Mouse (Mus musculus): Measurements from ENCODE around the gene Cnnm4.

Gene Cnnm4

DNA sequence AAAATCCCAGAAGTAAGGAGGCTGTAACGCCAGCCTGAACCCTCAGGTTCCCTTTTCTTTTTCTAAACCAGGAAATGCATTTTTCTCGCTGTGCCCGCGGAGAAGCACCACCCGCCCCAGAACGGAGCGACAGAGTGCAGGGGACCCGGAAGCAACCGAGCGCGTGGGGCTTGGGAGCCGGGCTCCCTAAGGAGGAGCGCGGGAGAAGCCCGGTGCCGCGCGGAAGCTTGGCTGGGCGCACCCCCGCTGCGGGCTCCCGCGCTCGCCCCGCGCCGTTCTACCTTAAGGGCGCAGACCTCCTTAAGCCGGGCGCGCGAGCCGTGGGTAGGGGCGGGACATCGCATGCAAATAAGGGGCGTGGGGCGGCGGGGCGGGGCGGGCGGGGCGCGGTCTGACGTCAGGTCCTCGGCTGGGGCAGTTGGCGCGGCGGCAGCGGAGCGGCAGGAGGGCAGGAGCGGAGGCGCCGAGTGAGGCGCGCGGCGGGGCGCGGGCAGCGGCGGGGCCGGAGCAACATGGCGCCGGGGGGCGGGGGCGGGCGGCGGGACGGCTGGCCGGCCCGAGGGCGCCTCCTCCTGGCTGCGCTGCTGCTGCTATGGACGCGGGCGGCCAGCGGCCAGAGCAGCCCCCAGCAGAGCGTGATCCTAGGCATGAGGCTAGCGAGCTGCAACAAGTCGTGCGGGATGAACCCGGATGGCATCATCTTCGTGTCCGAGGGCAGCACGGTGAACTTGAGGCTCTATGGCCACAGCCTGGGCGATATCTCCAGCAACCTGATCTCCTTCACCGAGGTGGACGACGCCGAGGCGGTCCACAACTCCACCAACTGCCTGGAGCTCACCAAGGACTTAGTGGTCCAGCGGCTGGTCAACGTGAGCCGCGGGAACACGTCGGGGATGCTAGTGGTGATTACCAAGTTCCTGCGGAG, at the start of gene Cnnm4:
Gene Cnnm4 (plus strand): TSS at position 440 of the 925 bp plus-strand sequence.
- DNase-seq (ENCODE audit: extremely low spot score, low read depth, low spot score): no peak

DNA sequence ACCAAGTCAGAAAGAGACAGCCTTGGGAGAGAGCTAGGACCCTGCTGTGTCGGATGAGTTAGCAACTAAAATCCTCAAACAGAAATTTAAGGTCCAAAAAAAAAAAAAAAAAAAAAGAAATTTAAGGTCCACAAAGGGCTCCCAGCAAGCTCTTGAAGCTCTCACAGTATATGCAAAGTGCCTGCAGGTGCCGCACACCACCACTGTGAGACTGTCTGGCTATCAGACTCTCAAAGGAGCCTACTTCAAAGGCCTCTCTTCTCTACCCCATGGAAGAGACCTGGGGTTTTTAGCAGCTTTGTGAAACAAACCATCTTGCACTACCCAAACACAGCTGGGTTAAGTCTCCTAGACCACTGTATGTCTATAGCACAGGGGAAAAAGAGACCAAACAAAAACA, 41.9 kb upstream of the Cnnm4 start:
- no peak for DNase-seq (ENCODE audit: extremely low spot score, low read depth, low spot score)

DNA sequence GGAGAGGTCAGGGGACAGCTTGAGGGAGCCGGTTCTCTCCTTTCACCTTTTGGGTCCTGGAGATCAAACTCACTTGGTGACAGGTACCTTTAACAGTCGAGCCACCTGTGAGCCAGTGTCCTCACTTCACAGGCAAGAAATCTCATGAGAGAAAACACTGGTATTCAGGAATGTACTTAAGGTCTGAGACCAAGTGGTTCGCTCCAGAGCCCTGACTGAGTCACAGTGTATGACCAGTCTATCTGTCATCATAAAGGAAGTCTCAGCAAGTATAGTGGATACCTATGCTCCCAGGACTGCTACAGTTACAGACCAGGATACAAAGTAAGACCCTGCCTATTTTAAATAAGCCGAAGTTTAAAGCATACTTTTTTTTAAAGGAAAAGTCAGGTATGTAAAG, 38.4 kb upstream of the Cnnm4 start:
- DNase-seq (ENCODE audit: extremely low spot score, low read depth, low spot score): no peak

DNA sequence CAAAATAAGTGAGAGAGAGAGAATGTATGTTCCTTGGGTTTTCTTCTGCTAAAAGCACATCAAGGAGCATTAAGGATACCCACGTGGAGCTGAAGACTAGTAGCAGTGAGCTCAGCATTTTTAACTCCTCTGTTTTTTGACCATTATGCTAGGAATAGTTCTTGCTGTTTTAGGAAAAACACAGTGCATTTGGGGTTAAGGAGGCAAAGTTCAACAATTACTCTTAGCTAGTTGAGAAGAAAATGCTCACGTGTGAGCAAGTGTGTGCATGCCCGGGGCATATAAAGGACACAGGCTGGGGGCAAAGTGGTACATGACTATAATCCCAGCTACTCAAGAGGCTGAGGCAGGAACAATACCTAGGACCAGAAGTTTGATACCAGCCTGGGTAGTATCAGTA, 37.8 kb upstream of the Cnnm4 start:
- no peak for DNase-seq (ENCODE audit: extremely low spot score, low read depth, low spot score)

DNA sequence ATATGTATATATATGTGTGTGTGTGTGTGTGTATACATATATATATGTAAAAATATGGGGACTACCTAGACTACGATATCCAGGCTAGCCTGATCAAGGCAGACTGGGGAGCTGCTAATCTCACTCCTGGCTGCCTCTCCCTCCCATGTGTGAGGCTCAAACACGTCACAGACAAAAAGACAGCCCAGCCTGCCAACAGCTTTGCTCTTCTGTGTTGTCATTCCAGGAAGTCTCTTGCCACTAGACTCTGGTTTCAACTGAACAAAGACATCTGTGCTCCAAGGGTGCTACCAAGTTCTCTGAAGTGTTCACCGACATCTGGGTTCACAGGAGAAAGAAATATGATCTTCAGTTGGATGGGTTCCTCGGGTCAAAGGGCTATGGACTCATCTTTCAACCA, 36.3 kb upstream of the Cnnm4 start:
- no peak for DNase-seq (ENCODE audit: extremely low spot score, low read depth, low spot score)

DNA sequence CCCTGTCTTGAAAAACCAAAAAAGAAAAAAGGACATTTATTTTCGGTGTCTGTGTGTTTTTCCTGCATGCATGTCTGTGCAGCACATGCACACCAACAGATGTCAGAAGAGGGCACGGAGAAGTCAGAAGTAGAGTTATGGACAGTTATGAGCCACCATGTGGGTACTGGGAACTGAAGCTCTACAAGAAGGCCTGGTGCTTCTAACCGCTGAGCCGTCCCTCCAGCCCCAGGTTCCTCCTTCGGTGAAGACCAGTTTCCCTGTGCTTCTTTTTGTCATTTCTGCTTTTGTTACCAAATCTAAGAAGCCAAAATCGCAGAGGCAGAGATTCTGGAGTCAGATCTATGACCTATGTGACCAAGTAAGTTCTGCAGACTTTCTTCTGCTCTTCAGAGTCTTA, 34.9 kb upstream of the Cnnm4 start:
- no peak for DNase-seq (ENCODE audit: extremely low spot score, low read depth, low spot score)

DNA sequence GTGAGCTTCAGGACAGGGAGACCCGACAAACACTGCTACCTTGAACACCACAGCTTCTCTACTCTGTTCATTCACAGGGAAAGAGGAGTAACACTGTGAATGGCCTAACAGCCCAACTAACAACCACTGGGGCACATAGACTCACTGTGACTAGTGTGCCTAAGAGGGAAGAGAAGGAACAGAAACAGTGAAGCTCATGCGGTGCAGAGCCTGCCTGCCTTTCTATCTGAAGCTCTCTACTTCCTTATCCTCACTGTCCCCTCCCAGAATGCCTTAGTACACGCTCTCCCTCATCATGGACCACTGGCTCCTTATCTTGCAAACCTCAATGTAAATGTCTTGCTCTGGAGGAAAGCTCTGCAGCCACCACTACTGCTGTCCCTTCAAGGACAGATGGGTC, 34.2 kb upstream of the Cnnm4 start:
- DNase-seq (ENCODE audit: extremely low spot score, low read depth, low spot score): no peak

DNA sequence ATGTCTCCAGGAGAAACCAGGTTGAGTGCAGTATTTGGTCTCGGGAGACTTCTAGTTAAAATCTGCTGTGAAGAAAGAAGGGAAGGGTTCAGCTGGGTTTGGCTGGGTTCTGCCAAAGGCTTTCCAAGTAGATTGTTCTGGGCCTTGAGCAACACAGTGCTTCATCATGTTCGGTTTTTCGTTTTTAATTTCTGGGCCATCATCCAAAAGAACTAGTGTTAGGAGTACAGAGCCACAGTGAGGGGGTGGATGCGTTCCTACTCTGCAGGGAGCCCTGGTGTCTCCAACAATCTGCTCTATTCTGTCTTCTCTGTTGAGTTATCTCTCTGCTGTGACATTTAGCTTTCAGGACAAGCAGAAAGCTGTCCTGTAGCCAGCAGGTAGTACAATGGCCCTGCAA, 30.3 kb upstream of the Cnnm4 start:
- DNase-seq (ENCODE audit: extremely low spot score, low read depth, low spot score): no peak

DNA sequence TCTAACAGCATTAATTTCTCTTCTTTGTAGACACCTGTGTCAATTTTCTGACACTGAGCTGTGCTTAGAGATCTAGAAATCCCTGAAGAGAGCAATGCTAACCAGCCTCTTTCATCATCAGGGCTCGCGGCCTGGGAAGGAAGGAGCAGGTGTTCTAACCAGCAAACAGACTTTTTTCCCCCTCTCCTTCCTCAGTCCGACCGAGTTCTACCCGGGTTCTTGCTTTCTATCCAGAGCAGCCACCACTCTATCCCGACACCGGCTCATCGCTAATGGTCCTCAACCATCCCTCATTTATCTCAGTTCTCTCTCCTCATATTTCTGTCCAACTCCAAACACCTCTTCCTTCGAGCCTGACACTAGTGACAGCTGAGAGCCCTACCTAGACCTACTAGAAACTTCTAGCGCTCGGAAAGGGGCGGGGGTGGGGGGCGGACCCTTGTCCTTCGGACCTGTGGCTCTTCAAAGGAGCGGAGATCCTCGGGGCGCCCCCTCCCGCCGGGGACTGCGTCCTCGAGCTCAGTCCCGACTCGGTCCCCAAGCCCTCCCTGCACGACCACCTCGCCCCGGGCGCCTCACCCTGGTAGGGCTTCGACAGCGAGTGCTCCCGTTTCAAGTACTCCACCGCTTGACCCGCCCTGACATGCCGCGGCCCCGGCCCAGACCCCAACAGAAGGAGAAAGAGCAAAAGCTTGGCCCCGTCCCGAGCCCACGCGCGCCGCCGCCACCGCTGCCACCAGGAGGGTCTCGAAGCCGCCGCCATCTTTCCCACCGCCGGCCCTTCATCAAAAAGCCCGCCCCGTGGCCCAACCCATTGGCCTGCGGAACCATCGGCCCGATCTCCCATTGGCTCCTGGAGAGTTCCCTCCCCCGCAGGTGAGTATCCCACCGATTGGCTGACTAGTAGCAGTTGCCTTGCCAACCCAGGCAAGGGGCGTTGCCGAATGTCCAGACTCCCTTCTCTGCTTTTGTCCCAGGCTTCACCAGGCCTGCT, 26.7 kb upstream of the Cnnm4 start, which contains the start of gene Lman2l:
Gene Lman2l (minus strand): TSS at position 801 of the 994 bp plus-strand sequence.
- peak; percentile 79 for DNase-seq (ENCODE audit: extremely low spot score, low read depth, low spot score)

DNA sequence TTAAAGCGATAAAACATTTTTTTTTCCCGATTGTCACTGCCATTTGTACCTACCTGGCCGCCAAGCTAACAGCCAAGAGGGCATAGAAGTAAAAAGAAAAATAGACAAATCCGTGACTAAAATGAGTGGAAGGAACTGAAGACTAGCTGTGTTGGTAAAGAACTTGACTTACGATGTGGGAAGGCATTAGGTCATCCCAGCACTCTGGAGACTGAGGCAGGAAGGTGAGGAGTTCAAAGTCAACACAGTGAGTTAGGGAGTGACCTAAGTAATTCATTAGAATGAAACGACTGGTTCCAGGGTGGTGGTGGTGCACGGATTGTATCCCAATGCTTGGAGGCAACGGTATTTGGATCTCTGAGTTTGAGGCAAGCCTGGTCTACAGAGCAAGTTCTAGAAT, 25.9 kb upstream of the Cnnm4 start:
- no peak for DNase-seq (ENCODE audit: extremely low spot score, low read depth, low spot score)

DNA sequence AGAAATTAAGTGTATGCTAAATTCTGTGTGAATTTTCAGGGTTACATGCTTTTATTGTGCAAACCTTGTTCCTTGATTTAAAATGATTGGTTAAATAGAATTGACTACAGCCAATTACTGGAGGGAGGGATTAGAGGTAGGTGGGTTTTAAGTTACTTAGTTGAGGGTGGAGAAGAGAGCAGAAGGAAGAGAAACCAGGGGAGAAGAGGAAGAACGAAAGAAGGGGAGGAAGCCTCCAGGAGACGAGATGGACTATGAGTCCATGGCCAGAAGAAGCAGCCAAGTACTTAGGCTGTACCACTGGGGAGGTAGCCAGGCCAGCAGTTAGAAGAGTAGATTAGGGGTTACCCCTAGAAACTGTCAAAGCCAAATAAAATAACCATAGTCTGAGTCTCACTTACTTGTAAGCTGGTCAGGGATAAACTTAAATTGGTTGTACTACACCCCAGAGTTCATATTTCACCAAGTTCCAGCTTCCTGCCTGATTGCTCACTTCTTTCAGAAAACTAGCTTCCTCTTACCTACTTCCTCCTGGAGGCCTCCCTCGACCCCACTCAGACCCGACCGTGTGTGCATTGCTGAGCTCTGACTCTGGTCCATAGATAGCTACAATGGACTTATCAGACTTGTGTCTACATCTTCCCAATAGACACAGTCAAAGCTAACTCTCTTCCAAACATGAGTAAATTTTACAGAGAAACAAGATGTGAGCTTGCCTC, 25.2 kb upstream of the Cnnm4 start:
- DNase-seq (ENCODE audit: extremely low spot score, low read depth, low spot score): no peak

DNA sequence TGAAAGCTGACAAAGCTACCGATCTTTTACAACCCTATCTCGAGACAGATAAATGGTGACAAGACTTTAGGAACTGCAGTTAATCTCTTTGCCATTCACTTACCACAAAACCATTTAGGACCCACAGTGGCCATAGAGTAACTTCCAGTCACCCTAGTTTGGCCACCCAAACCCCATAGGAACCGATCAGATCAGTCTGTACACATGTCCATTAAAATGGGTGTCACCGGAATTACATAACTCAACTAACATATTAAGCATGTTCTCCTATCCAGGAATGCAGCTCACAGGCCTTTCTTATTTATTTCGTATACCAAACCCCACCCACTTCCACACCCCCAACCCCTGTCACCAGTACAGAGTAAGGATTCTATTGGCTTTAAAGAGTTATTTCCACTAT, 24.6 kb upstream of the Cnnm4 start:
- no peak for DNase-seq (ENCODE audit: extremely low spot score, low read depth, low spot score)

DNA sequence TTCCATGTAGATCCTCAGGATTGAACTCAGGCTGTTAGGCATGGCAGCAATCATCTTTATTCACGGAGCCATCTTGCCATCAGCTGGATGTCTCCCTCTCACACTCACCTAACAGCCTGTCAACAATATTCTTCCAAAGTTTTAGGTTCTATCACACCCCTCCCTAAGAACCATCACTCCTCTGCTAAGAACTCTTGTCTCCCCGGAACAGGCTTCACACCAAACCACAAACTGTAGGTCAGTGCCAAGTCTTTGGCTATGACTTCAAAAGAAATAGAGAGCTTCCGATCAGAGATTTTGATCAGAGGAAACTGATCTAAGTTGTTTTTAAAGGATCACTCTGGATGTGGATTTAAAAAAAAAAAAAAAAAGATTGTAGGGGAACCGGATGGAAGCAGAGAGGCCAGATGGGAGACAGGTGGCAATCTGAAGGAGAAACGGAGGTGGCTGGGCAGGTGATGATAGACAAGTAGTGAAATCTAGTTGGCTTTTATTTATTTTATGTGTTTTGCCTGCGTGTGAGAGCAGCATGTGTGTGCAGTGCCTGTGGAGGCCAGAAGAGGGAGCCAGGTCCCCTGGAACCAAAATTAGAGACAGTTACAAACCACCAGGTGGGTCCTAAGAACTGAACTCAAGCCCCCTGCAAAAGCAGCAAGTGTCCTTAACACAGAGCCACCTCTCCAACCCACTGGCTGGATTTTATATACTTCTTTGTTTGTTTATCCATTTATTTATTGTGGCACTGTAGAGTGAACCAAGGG, 17.2 kb upstream of the Cnnm4 start:
- DNase-seq (ENCODE audit: extremely low spot score, low read depth, low spot score): no peak

DNA sequence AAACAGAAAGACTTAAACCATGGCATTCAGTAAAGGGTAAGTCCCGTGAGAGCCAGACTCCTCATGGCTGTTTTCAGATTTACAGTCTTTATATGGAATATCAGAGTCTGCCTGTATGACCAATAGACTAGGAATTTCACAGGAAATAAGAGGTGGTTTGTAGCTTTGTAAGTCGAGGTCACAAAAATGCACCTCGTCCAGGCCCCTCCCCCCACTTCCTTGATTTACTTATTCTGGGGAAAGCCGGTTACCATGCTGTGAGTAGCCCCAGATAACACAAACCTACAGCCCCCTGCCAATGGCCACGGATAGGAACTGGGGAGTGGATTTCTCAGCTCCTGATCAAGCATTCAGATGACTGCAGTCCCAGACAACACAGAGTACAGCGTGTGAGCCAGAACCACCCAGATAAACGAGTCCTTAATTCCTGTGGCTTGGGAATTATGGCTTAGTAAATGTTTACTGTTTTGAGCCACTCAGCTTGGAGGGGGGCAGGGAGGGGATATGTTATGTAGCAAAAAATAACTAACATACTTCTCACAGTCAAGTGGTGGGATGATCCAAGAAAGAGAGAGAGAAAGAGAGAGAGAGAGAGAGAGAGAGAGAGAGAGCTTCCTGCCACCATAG, 13.9 kb upstream of the Cnnm4 start:
- DNase-seq (ENCODE audit: extremely low spot score, low read depth, low spot score): no peak

DNA sequence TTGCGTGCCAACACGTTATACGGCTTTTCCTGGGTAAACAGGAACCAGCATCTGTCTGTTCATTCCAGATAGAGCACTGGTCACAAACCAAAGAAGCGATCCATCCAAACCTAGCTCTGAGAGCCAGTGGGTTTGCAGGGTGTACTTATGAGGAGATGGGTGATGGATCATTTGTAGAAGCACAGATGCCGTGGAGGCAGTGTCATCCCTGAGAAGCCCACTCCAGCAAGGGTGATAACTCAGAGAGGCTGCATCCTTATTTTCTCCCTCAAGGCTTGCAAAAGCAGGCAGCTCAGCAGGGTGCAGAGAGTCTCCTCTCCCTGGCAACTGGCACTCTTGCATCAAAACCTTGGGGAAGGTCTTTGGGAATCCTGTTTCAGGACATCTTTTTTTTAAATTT, 13.3 kb upstream of the Cnnm4 start:
- no peak for DNase-seq (ENCODE audit: extremely low spot score, low read depth, low spot score)

DNA sequence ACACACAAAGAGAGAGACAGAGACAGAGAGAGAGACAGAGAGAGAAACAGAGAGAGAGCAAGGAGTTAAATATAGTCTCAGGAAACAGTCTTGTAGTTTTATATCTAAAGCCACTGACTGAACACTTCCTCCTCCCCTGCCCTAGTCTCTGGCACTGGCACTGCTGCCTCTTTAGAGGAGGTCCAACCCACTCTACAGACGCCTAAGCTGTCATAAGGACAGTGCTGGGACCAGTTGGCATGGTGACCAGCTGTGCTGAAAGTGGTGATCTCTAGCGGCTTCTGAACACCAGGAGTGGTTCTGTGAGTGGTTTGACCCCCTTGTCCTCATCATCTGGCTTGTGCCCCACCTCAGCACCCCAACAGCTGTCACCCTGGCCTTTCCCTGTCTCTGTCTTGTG, 9.6 kb upstream of the Cnnm4 start:
- no peak for DNase-seq (ENCODE audit: extremely low spot score, low read depth, low spot score)

DNA sequence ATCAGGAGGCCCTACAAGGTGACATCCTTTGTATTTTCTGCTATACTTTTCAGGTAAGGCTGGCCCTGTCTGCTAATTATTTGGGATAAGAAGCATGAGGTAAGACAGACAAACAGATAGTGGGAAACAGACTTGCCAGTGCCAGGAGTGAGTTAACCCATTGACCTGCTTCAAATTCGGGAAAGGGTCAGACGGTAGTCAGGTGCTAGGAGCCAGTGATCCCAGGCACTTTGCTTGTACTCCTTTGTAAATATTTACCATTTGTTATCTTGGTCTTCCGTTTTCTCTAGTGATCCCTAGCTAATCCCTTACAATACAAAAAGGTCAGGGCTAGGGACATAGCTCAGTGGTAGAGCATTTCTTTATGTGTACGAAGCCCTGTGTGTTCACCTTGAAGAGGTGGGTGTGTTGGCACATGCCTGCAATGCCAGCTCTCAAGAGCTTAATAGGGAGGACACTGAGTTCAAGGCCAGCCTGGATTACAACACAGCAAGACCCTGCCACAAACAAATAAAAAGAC, 5.7 kb upstream of the Cnnm4 start:
- DNase-seq (ENCODE audit: extremely low spot score, low read depth, low spot score): no peak

DNA sequence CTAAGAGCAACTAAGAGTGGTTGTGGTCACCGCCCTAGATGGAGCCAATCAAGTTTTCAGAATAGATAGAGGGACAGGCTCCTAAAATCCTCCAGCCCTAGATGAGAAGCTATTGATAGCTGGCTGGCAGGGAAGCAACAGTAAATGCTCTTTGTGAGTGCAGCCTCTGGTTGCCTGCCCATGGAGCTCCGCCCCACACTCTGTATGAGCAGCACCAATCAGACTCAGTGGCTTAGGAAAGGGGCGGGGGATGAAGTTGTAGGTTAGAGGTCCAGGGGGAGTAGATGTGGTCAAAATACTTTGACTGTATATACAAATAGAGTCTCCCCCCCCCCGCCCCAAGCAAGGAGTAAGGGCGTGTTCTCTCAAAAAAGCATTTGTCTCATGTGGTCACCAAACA, 4.0 kb upstream of the Cnnm4 start:
- DNase-seq (ENCODE audit: extremely low spot score, low read depth, low spot score): no peak

DNA sequence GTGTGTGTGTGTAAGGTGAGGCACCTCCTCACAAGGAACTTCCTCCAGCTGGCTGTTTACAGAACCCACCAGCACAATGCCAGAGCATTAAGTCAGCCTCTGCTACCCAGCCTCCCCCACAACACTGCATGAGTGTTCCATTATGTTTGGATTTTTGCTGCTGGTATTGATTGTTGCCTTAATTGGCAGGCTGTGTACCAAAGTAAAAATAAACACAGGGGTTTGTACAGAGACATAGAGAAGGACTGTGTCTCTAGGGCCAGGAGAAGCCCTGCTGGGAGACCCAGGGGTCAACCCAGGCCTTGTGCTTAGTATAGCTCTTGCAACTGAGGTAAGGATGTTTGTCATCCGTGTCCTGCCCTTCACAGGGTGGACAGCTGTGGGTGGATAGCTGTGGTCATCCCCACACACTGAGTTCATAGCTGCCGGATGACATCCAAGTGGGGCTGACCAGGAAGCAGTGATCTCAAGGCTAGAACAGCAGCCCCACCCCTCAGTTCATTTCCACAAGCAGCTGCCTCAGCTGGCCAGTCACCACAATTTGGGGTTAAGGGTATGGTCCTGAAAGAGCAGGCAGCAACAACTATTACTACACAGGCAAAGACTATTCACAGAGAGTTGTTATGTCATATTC, 1.5 kb upstream of the Cnnm4 start:
- no peak for DNase-seq (ENCODE audit: extremely low spot score, low read depth, low spot score)
